Mouse (Mus musculus): ENCODE measurements around the gene Tatdn3. TPM values are rescaled to one million over a fixed set of nuclear protein-coding genes. Genes with fewer than 3 reads are reported as not detected.
"Not testable (repeated sequence)": the region's sequence is repeated elsewhere in the genome, so short reads cannot be mapped to it uniquely, and the experiment has no call there.

Tatdn3 gene
- polyA plus RNA-seq, 1 experiment = 2.0 TPM

DNA sequence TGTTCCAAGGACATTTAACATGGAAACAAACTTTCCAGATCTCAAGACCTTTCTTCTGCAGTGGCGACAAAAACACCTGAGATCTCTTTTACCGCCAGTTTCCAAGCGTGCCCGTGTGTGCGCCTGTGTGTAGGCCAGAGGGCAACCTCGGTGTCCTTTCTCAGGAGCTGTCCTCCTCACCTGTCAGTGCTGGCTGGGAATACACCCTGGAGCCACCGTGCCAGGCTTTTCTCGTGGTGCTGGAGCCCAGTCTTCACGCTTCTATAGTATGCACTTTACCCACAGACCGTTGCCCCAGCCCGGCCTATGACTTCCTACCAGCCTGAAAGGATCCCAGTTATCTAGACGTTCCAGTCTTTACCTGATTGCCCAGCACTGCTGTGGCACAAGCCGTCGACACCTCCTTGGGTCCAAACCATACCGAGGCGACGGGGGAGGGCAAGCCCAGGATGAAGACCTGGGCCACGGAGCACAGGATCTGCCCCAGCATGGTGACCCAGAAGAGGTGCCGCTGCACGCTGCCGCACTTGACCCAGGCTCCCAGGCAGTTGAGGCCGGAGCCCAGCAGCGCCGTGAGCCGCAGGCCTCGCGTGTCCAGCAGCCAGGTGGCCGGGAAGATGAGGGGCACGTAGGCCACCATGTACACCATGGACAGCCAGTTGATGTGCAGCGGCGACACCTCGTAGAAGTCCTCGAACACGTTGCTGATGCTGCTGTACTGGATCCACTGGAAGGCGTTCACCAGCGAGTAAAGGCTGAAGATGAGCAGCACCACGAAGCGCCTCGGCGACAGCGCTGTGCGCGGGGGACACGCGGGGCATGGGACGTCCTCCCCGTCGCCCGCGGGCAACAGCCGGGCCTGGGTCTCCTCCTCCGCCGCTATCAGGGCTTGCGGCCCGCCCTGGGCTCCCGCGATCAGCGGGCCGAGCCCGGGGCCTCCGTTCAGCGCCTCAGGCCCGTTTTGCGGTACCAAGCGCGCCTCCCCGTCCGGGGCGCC is 37.4 kb downstream of the Tatdn3 start:
- TF ChIP-seq CTCF (IDR thresholded peaks at IDR 0.05; ENCODE audit: extremely low read depth, insufficient read length, insufficient replicate concordance, low read depth, low read length) = no peak
- TF ChIP-seq POLR2A (IDR thresholded peaks at IDR 0.05; ENCODE audit: low read depth, low read length) = no peak
- WGBS = 2% methylated on average over 69 of the region's 69 CpGs

DNA sequence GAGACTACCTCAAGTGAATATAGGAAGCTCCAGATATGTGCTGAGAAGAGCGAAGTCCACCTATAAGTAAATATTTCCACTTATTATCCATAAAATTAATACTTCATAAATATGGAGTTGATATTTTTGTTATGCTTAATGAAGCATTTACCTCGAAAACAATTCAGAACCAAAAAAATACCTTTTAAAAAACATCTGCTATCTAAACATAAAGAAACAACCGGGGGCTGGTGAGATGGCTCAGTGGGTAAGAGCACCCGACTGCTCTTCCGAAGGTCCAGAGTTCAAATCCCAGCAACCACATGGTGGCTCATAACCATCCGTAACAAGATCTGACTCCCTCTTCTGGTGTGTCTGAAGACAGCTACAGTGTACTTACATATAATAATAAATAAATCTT is 38.9 kb downstream of the Tatdn3 start:
- not testable (repeated sequence) for H3K4me3 ChIP-seq (ENCODE audit: low read depth, low read length); H3K27me3 ChIP-seq (ENCODE audit: control insufficient read depth, insufficient read depth, low read length); H3K27ac ChIP-seq (ENCODE audit: insufficient read depth, low read depth, low read length)
- Histone ChIP-seq H3K36me3 (ENCODE audit: control insufficient read depth, insufficient read depth, low read length) (peaks cover 14% of the 10 kb centered on the region), H3K4me1 (ENCODE audit: control insufficient read depth, insufficient read depth, insufficient read length, low read length) (peaks cover 13% of the 10 kb centered on the region; the same call in 1 of the 2 replicates)
- WGBS = 90% methylated on average over 6 of the region's 6 CpGs

More for the DNA sequence above, 37.4 kb downstream of the Tatdn3 start:
- Histone ChIP-seq H3K27me3 (ENCODE audit: control insufficient read depth, insufficient read depth, low read length) (no peaks in the 10 kb centered on the region), H3K4me3 (ENCODE audit: low read depth, low read length) (peak overlapping the region; percentile 94), H3K4me1 (ENCODE audit: control insufficient read depth, insufficient read depth, insufficient read length, low read length) (peaks cover 15% of the 10 kb centered on the region; the same call in 1 of the 2 replicates), H3K36me3 (ENCODE audit: control insufficient read depth, insufficient read depth, low read length) (peaks cover 10% of the 10 kb centered on the region), H3K27ac (ENCODE audit: insufficient read depth, low read depth, low read length) (peak overlapping the region; percentile 12)

DNA sequence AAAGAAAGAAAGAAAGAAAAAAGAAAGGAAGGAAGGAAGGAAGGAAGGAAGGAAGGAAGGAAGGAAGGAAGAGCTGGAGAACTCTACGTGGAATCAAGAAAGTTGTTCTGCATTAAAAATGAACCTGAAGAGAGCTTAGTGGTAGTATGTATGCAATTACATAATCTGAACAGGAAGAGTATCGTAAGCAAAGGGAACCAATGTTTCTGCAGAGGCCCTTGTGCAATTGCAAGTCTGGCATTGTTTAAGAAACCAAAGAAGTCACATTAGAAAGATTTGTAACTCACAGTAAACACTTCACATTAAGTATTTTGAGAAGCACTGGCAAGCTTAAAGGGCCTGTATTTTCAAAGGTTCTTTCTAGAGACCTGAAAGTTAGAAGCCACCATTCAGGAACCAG is 39.6 kb downstream of the Tatdn3 start:
- no peaks in the 10 kb centered on the region for H3K27me3 ChIP-seq (ENCODE audit: control insufficient read depth, insufficient read depth, low read length)
- WGBS = 67% methylated on average over 2 of the region's 2 CpGs
- no peak overlapping the region for H3K4me3 ChIP-seq (ENCODE audit: low read depth, low read length)
- no peak for TF ChIP-seq POLR2A (IDR thresholded peaks at IDR 0.05; ENCODE audit: low read depth, low read length)
- no peak for TF ChIP-seq CTCF (IDR thresholded peaks at IDR 0.05; ENCODE audit: extremely low read depth, insufficient read length, insufficient replicate concordance, low read depth, low read length)
- H3K36me3 ChIP-seq (ENCODE audit: control insufficient read depth, insufficient read depth, low read length) = peaks cover 14% of the 10 kb centered on the region
- peaks cover 13% of the 10 kb centered on the region; the same call in 1 of the 2 replicates for H3K4me1 ChIP-seq (ENCODE audit: control insufficient read depth, insufficient read depth, insufficient read length, low read length)
- no peak overlapping the region for H3K27ac ChIP-seq (ENCODE audit: insufficient read depth, low read depth, low read length)

DNA sequence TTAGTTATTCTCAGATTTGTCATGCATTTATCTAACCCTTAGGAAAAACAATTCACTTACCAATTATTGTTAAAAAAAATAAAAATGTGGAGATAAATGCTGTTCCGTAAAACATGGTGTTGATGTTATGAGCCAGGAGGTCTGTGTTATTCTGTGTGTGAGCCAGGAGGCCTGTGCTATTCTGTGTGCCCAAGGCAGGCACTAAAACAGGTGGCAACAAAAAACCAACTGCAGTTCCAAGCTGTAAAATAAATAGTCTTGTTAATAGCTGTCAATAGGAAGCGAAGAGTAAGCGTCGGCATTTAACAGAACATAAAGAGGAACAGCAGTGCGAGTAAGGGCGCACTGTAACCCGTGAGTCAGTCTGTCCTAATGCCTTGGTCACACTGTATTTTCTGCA is 41.7 kb downstream of the Tatdn3 start:
- Histone ChIP-seq H3K36me3 (ENCODE audit: control insufficient read depth, insufficient read depth, low read length) (peaks cover 14% of the 10 kb centered on the region), H3K4me1 (ENCODE audit: control insufficient read depth, insufficient read depth, insufficient read length, low read length) (peaks cover 7% of the 10 kb centered on the region; the same call in 1 of the 2 replicates), H3K4me3 (ENCODE audit: low read depth, low read length) (no peak overlapping the region), H3K27me3 (ENCODE audit: control insufficient read depth, insufficient read depth, low read length) (no peaks in the 10 kb centered on the region), H3K27ac (ENCODE audit: insufficient read depth, low read depth, low read length) (no peak overlapping the region)
- TF ChIP-seq POLR2A (IDR thresholded peaks at IDR 0.05; ENCODE audit: low read depth, low read length) = no peak
- TF ChIP-seq CTCF (IDR thresholded peaks at IDR 0.05; ENCODE audit: extremely low read depth, insufficient read length, insufficient replicate concordance, low read depth, low read length) = no peak
- WGBS = 90% methylated on average over 7 of the region's 7 CpGs

DNA sequence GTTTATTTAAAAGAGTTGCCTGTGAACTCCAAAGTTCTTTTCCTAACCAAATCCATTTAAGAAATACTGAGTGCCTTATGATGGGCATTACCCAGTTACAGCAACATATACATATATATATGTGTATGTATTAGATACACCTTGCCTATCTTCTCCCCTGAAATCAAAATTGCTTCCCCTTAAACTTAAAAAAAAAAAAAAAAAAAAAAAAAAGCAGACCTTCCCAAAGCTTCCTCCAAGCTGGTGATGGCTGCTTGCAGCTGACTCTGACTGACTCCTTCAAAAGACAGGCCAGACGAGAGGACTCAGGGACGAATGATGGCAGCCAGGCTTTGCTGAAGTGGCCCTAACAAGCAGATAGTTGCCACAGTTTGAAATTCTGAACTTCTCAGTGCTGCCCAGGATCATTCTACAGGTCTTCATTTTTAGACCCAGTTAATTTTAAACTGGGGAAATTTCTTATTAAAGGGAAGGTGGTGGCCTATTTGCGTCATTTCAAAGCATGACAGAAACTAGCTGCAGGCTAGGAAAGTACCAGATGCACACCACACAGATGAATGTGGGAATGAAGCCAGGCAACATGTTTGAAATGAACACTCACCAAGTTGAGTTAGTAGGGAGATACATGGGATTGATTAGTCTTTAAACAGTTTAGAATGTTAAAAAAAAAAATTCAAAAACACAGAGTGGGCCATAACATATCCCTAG is 42.4 kb downstream of the Tatdn3 start:
- peaks cover 6% of the 10 kb centered on the region; the same call in 1 of the 2 replicates for H3K4me1 ChIP-seq (ENCODE audit: control insufficient read depth, insufficient read depth, insufficient read length, low read length)
- WGBS = 88% methylated on average over 3 of the region's 3 CpGs
- no peak overlapping the region for H3K4me3 ChIP-seq (ENCODE audit: low read depth, low read length)
- H3K27me3 ChIP-seq (ENCODE audit: control insufficient read depth, insufficient read depth, low read length) = no peaks in the 10 kb centered on the region
- no peak overlapping the region for H3K27ac ChIP-seq (ENCODE audit: insufficient read depth, low read depth, low read length)
- no peak for TF ChIP-seq POLR2A (IDR thresholded peaks at IDR 0.05; ENCODE audit: low read depth, low read length)
- TF ChIP-seq CTCF (IDR thresholded peaks at IDR 0.05; ENCODE audit: extremely low read depth, insufficient read length, insufficient replicate concordance, low read depth, low read length) = no peak
- peaks cover 14% of the 10 kb centered on the region for H3K36me3 ChIP-seq (ENCODE audit: control insufficient read depth, insufficient read depth, low read length)

DNA sequence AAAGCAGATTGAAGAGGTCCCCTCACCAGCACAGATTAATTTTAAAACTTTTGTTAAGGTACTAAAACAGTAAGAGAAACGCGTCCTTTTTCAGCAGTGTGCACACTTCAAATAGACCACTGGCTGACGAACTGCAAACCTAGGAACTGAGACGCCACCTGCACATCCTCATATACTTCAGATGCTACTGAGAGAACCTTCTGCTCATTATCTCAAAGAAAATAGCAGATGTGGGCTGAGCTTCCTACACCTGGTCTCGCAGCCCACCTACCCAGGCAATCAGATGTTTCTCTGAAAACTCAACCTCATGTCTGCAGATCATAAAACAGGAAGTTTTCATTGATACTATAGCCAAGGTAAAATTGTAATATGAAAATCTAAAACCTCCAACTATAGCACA is 42.9 kb downstream of the Tatdn3 start:
- 94% methylated on average over 5 of the region's 5 CpGs for WGBS

DNA sequence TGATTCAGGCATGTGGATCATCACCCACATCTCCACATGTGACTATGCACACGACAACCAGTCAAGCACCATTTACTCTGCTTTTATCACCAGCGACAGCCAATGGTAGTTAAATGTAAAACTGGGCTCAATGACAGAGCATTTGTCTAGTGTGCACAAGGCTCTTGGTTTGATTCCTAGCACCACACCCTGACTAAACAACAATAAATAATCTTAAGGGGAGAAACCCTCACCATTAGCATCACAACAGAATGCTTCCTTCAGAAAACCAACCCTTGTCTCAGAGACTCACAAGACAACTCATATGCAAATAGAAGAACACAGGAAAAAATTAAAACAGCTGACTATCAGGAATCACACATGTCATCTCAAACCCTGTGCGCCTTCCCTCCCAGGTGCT is 48.5 kb downstream of the Tatdn3 start:
- H3K27ac ChIP-seq (ENCODE audit: insufficient read depth, low read depth, low read length) = no peak overlapping the region
- peaks cover 24% of the 10 kb centered on the region for H3K36me3 ChIP-seq (ENCODE audit: control insufficient read depth, insufficient read depth, low read length)
- no peaks in the 10 kb centered on the region for H3K4me1 ChIP-seq (ENCODE audit: control insufficient read depth, insufficient read depth, insufficient read length, low read length)
- H3K27me3 ChIP-seq (ENCODE audit: control insufficient read depth, insufficient read depth, low read length) = no peaks in the 10 kb centered on the region
- no peak overlapping the region for H3K4me3 ChIP-seq (ENCODE audit: low read depth, low read length)
- 94% methylated on average over 3 of the region's 3 CpGs for whole genome bisulfite sequencing
- TF ChIP-seq CTCF (IDR thresholded peaks at IDR 0.05; ENCODE audit: extremely low read depth, insufficient read length, insufficient replicate concordance, low read depth, low read length) (no peak), POLR2A (IDR thresholded peaks at IDR 0.05; ENCODE audit: low read depth, low read length) (no peak)

More for the DNA sequence above, 42.9 kb downstream of the Tatdn3 start:
- Histone ChIP-seq H3K4me1 (ENCODE audit: control insufficient read depth, insufficient read depth, insufficient read length, low read length) (peaks cover under 1% of the 10 kb centered on the region; the same call in 1 of the 2 replicates), H3K27ac (ENCODE audit: insufficient read depth, low read depth, low read length) (no peak overlapping the region), H3K36me3 (ENCODE audit: control insufficient read depth, insufficient read depth, low read length) (peaks cover 16% of the 10 kb centered on the region), H3K4me3 (ENCODE audit: low read depth, low read length) (no peak overlapping the region), H3K27me3 (ENCODE audit: control insufficient read depth, insufficient read depth, low read length) (no peaks in the 10 kb centered on the region)
- TF ChIP-seq POLR2A (IDR thresholded peaks at IDR 0.05; ENCODE audit: low read depth, low read length) (no peak), CTCF (IDR thresholded peaks at IDR 0.05; ENCODE audit: extremely low read depth, insufficient read length, insufficient replicate concordance, low read depth, low read length) (no peak)

All from small intestine, adult 2 months (tissue).